Mouse (Mus musculus): ENCODE measurements around the gene Bag1. TPM values are rescaled to one million over a fixed set of nuclear protein-coding genes. Genes with fewer than 3 reads are reported as not detected.

The Bag1 gene
- polyA plus RNA-seq, 1 experiment from 2014 or later = 203 TPM

- 15% methylated on average over 3 of the region's 3 CpGs for WGBS
- Histone ChIP-seq H3K4me2 (ENCODE audit: low read length) (no peak overlapping the region), H3K4me3 (replicated peaks; ENCODE audit: low read depth, low read length) (no peak overlapping the region), H3K27me3 (ENCODE audit: control insufficient read depth, insufficient read depth, low read length) (no peaks in the 10 kb centered on the region), H3K36me3 (ENCODE audit: control insufficient read depth, insufficient read depth, low read length) (no peaks in the 10 kb centered on the region), H3K9ac (replicated peaks; ENCODE audit: low read length) (no peak overlapping the region), H3K4me1 (ENCODE audit: control insufficient read depth, insufficient read depth, low read length) (no peaks in the 10 kb centered on the region), H3K27ac (replicated peaks; ENCODE audit: low read depth, low read length) (no peak overlapping the region), H3K9me3 (ENCODE audit: control insufficient read depth, low read length) (no peaks in the 10 kb centered on the region)
- DNase-seq = no peak
- no peak for ATAC-seq (ENCODE audit: low FRiP score, low TSS enrichment)
These were observed 22.5 kb downstream of the Bag1 start for GRCm38 (mm10) chr4:40925568-40925967.

DNA sequence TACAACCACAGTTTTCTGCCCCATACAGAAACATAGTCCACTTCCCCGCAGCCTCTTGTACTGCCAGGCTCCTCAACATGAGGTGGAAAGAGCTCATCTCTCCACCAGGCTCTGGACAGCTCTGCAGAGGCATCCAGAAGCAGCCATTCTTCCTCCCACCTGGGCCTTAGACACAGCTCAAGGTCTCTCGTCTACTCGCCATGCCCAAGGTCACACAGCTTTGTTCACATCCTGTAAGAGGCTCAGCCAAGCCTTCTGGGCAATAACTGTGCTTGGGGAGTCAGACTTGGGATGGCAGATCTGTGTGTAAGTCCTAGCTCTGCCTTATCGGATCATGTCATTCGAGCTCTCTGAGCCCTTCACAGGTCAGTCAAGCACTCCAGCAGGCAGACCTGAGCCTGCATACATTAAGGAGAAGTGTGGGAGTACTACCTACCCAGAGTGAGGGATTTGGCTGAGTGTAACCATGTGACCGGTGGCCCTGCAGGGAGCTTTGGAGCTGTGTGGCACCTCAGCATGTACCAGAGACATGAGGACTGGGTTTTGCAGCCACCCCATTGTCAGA lies 24.9 kb downstream of the Bag1 start:
- ATAC-seq (ENCODE audit: low FRiP score, low TSS enrichment) (no peak), DNase-seq (no peak)
- Histone ChIP-seq H3K4me1 (ENCODE audit: control insufficient read depth, insufficient read depth, low read length) (no peaks in the 10 kb centered on the region), H3K36me3 (ENCODE audit: control insufficient read depth, insufficient read depth, low read length) (no peaks in the 10 kb centered on the region), H3K9ac (replicated peaks; ENCODE audit: low read length) (no peak overlapping the region), H3K27me3 (ENCODE audit: control insufficient read depth, insufficient read depth, low read length) (no peaks in the 10 kb centered on the region), H3K9me3 (ENCODE audit: control insufficient read depth, low read length) (no peaks in the 10 kb centered on the region), H3K27ac (replicated peaks; ENCODE audit: low read depth, low read length) (no peak overlapping the region), H3K4me2 (ENCODE audit: low read length) (no peak overlapping the region), H3K4me3 (replicated peaks; ENCODE audit: low read depth, low read length) (no peak overlapping the region)
- WGBS = 86% methylated on average over 6 of the region's 6 CpGs

GRCm38 (mm10) chr4:40921288-40921687 lies 26.8 kb downstream of the Bag1 start:
- H3K4me1 ChIP-seq (ENCODE audit: control insufficient read depth, insufficient read depth, low read length) = no peaks in the 10 kb centered on the region
- no peak overlapping the region for H3K4me2 ChIP-seq (ENCODE audit: low read length)
- H3K9ac ChIP-seq (replicated peaks; ENCODE audit: low read length) = no peak overlapping the region
- no peaks in the 10 kb centered on the region for H3K27me3 ChIP-seq (ENCODE audit: control insufficient read depth, insufficient read depth, low read length)
- ATAC-seq (ENCODE audit: low FRiP score, low TSS enrichment) (no peak), DNase-seq (no peak)
- no peak overlapping the region for H3K4me3 ChIP-seq (replicated peaks; ENCODE audit: low read depth, low read length)
- H3K36me3 ChIP-seq (ENCODE audit: control insufficient read depth, insufficient read depth, low read length) = no peaks in the 10 kb centered on the region
- 68% methylated on average over 3 of the region's 3 CpGs for WGBS
- H3K9me3 ChIP-seq (ENCODE audit: control insufficient read depth, low read length) = no peaks in the 10 kb centered on the region
- no peak overlapping the region for H3K27ac ChIP-seq (replicated peaks; ENCODE audit: low read depth, low read length)

DNA sequence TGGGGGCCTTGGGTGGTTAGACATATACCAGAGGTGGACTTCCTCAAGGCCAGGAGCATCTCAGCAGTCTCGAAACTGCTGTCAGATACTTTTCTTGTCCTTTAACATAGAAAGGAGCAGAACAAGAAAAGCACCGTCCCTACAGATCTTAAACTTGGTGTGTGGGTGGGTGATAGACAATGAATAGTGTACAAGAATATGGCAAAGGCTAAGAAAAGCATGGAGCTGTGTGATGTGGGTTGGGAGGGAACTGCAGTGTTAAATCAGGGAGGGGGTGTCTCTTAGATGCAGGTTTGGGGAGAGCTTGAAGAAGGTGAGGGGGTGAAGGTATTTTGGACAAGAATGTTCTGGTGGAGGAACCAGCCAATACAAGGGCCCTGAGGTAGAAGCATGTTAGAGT lies 27.5 kb downstream of the Bag1 start:
- Histone ChIP-seq H3K4me2 (ENCODE audit: low read length) (no peak overlapping the region), H3K4me3 (replicated peaks; ENCODE audit: low read depth, low read length) (no peak overlapping the region), H3K9ac (replicated peaks; ENCODE audit: low read length) (no peak overlapping the region), H3K27ac (replicated peaks; ENCODE audit: low read depth, low read length) (no peak overlapping the region), H3K27me3 (ENCODE audit: control insufficient read depth, insufficient read depth, low read length) (no peaks in the 10 kb centered on the region), H3K4me1 (ENCODE audit: control insufficient read depth, insufficient read depth, low read length) (no peaks in the 10 kb centered on the region), H3K9me3 (ENCODE audit: control insufficient read depth, low read length) (no peaks in the 10 kb centered on the region), H3K36me3 (ENCODE audit: control insufficient read depth, insufficient read depth, low read length) (no peaks in the 10 kb centered on the region)
- WGBS = 74% methylated on average over 2 of the region's 2 CpGs
- ATAC-seq (ENCODE audit: low FRiP score, low TSS enrichment) = no peak
- no peak for DNase-seq

GRCm38 (mm10) chr4:40919785-40920184 lies 28.3 kb downstream of the Bag1 start, which contains the start of gene Spink4:
Gene Spink4 (plus strand): TSS chr4:40920052.
- Histone ChIP-seq H3K4me2 (ENCODE audit: low read length) (no peak within 1 kb of the TSS), H3K4me3 (replicated peaks; ENCODE audit: low read depth, low read length) (no peak within 1 kb of the TSS)
- ATAC-seq (ENCODE audit: low FRiP score, low TSS enrichment) = no peak

GRCm38 (mm10) chr4:40916592-40917155 lies 31.4 kb downstream of the Bag1 start:
- Histone ChIP-seq H3K36me3 (ENCODE audit: control insufficient read depth, insufficient read depth, low read length) (no peaks in the 10 kb centered on the region), H3K4me3 (replicated peaks; ENCODE audit: low read depth, low read length) (no peak overlapping the region), H3K4me1 (ENCODE audit: control insufficient read depth, insufficient read depth, low read length) (no peaks in the 10 kb centered on the region), H3K27me3 (ENCODE audit: control insufficient read depth, insufficient read depth, low read length) (no peaks in the 10 kb centered on the region), H3K9me3 (ENCODE audit: control insufficient read depth, low read length) (no peaks in the 10 kb centered on the region), H3K27ac (replicated peaks; ENCODE audit: low read depth, low read length) (no peak overlapping the region), H3K9ac (replicated peaks; ENCODE audit: low read length) (no peak overlapping the region), H3K4me2 (ENCODE audit: low read length) (no peak overlapping the region)
- WGBS = 88% methylated on average over 7 of the region's 7 CpGs
- ATAC-seq (ENCODE audit: low FRiP score, low TSS enrichment) = no peak
- DNase-seq = no peak

More at GRCm38 (mm10) chr4:40919785-40920184, 28.3 kb downstream of the Bag1 start, which contains the start of gene Spink4:
- no peak for DNase-seq
- Histone ChIP-seq H3K9me3 (ENCODE audit: control insufficient read depth, low read length) (no peaks in the 10 kb centered on the region), H3K4me1 (ENCODE audit: control insufficient read depth, insufficient read depth, low read length) (no peaks in the 10 kb centered on the region), H3K27ac (replicated peaks; ENCODE audit: low read depth, low read length) (no peak within 1 kb of the TSS), H3K27me3 (ENCODE audit: control insufficient read depth, insufficient read depth, low read length) (no peaks in the 10 kb centered on the region), H3K9ac (replicated peaks; ENCODE audit: low read length) (no peak within 1 kb of the TSS), H3K36me3 (ENCODE audit: control insufficient read depth, insufficient read depth, low read length) (no peaks in the 10 kb centered on the region)
- WGBS = 77% methylated on average over 3 of the region's 3 CpGs

GRCm38 (mm10) chr4:40915947-40916346 lies 32.1 kb downstream of the Bag1 start:
- Histone ChIP-seq H3K27me3 (ENCODE audit: control insufficient read depth, insufficient read depth, low read length) (no peaks in the 10 kb centered on the region), H3K4me3 (replicated peaks; ENCODE audit: low read depth, low read length) (no peak overlapping the region), H3K9ac (replicated peaks; ENCODE audit: low read length) (no peak overlapping the region), H3K36me3 (ENCODE audit: control insufficient read depth, insufficient read depth, low read length) (no peaks in the 10 kb centered on the region), H3K9me3 (ENCODE audit: control insufficient read depth, low read length) (no peaks in the 10 kb centered on the region), H3K4me1 (ENCODE audit: control insufficient read depth, insufficient read depth, low read length) (no peaks in the 10 kb centered on the region), H3K27ac (replicated peaks; ENCODE audit: low read depth, low read length) (no peak overlapping the region), H3K4me2 (ENCODE audit: low read length) (no peak overlapping the region)
- 27% methylated on average over 5 of the region's 5 CpGs for WGBS
- ATAC-seq (ENCODE audit: low FRiP score, low TSS enrichment) (no peak), DNase-seq (no peak)

- Histone ChIP-seq H3K9me3 (ENCODE audit: control insufficient read depth, low read length) (no peaks in the 10 kb centered on the region), H3K9ac (replicated peaks; ENCODE audit: low read length) (no peak overlapping the region), H3K4me1 (ENCODE audit: control insufficient read depth, insufficient read depth, low read length) (no peaks in the 10 kb centered on the region), H3K27ac (replicated peaks; ENCODE audit: low read depth, low read length) (no peak overlapping the region), H3K4me2 (ENCODE audit: low read length) (no peak overlapping the region), H3K36me3 (ENCODE audit: control insufficient read depth, insufficient read depth, low read length) (no peaks in the 10 kb centered on the region), H3K27me3 (ENCODE audit: control insufficient read depth, insufficient read depth, low read length) (no peaks in the 10 kb centered on the region), H3K4me3 (replicated peaks; ENCODE audit: low read depth, low read length) (no peak overlapping the region)
- no peak for ATAC-seq (ENCODE audit: low FRiP score, low TSS enrichment)
- no peak for DNase-seq
These were observed 33.7 kb downstream of the Bag1 start for GRCm38 (mm10) chr4:40914287-40914867.

All from midbrain, embryonic 14.5 days (tissue).